Mouse (Mus musculus) liver, adult 2 months (tissue): Measurements from ENCODE around the gene Pkd1.

Source experiments
- CTCF ChIP-seq: fragments of 200-500 bp; IDR thresholded peaks from 2 replicates; pipeline ENCODE4 v1.5.1; 2011; ENCODE audit warnings: low read depth, low read length, control low read depth
- POLR2A ChIP-seq: fragments of 200-500 bp; IDR thresholded peaks from 2 replicates; pipeline ENCODE4 v1.6.1; 2011; ENCODE audit warnings: low read length, control low read depth; ENCODE audit not compliant: insufficient read depth; ENCODE audit errors: extremely low read depth

GRCm38 (mm10) chr17:24561592-24561991 is 12.0 kb downstream of the Pkd1 start:
- no peak for TF ChIP-seq CTCF
- TF ChIP-seq POLR2A, result no peak
